Mouse (Mus musculus) embryonic facial prominence, embryonic 12.5 days (tissue): ENCODE measurements around the gene Myo18a. TPM values are rescaled to one million over a fixed set of nuclear protein-coding genes. Genes with fewer than 3 reads are reported as not detected.

Source experiments
- ATAC-seq: fragments of 200-750 bp; cut with Nextera tagmentation; 2 replicates; pipeline ENCODE4 v1.8.0; 2017; ENCODE audit not compliant: insufficient number of reproducible peaks, insufficient read depth, low FRiP score, low TSS enrichment
- H3K27ac ChIP-seq: fragments of 300-500 bp; sonication (generic); 2 replicates; pipeline ENCODE4 v1.5.1; 2016; ENCODE audit warnings: mild to moderate bottlenecking
- H3K27me3 ChIP-seq: fragments of 300-500 bp; sonication (generic); 2 replicates; pipeline ENCODE4 v1.6.1; 2016; ENCODE audit warnings: mild to moderate bottlenecking, moderate library complexity
- H3K36me3 ChIP-seq: fragments of 300-500 bp; sonication (generic); 2 replicates; pipeline ENCODE4 v1.6.1; 2016; ENCODE audit warnings: mild to moderate bottlenecking
- H3K4me1 ChIP-seq: fragments of 300-500 bp; sonication (generic); 2 replicates; pipeline ENCODE4 v1.6.1; 2016
- H3K4me2 ChIP-seq: fragments of 300-500 bp; sonication (generic); replicated peaks from 2 replicates; pipeline ENCODE4 v1.6.1; 2016; ENCODE audit warnings: mild to moderate bottlenecking, moderate library complexity
- H3K4me3 ChIP-seq: fragments of 300-500 bp; sonication (generic); 2 replicates; pipeline ENCODE4 v1.5.1; 2016; ENCODE audit warnings: mild to moderate bottlenecking
- H3K9ac ChIP-seq: fragments of 300-500 bp; sonication (generic); 2 replicates; pipeline ENCODE4 v1.6.1; 2016; ENCODE audit warnings: mild to moderate bottlenecking, moderate library complexity
- H3K9me3 ChIP-seq: fragments of 300-500 bp; sonication (generic); 2 replicates; pipeline ENCODE4 v1.6.1; 2016; ENCODE audit warnings: mild to moderate bottlenecking, moderate library complexity
- WGBS: fragments of 180-500 bp; shearing (Covaris S2); methylation state at CpG from one replicate; pipeline ENCODE4 v1.1.7; 2016; 5-methylcytosine and 5-hydroxymethylcytosine counted together
- polyA plus RNA-seq: library from polyadenylated mRNA; unstranded; fragments of >200 nt; fragmentation: Nextera tagmentation; extraction: Ambion mirVana; gene quantifications from 2 replicates; pipeline ENCODE4 v1.2.1, GENCODE M21; 2016

Myo18a gene
- polyA plus RNA-seq, 1 experiment from 2014 or later, result 33.2 TPM

DNA sequence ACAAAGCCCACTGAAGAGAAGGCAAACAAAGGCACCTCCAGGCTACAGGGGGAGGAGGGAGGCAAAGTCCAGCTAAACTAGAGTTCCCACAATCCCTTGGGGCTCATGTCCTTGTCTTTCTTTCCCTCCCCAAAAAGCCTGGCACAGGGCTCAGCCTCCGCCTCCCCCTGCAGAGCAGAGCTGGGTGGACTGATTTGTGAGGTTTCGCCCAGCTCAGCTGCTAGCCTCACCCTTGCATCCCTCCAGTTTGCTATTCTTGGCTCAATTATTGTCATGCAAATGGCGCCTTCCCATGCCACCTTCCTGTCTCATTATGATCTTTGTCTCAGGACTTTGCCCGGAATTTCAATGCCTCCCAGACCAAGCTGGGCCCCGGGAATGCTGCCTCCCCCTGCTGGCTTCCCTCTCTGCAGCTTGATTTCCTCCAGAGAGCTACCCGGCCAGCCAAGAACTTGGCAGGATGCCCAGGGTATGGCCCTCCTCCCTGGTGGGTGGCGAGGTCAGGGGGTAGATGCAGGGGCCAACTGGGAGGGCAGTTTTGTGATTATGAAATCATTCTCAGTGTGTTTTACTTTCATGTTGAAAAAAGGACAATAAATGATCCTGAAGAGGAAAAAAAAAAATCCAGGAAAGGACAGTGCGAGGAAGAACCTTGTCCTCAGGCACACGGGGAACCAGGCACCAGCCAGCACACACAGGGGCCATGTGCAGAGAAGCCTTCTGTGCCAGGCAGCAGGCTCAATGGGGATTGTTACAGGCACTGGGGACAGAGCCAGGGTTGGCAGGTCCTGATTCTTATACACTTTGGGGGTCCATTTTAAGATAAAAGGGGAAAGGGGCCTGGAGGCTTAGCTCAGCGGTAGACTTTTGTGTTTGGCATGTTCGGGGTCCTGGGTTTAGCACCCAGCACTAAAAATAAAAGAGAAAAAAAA is 131.0 kb downstream of the Myo18a start, which contains the start of gene Pipox:
Pipox (minus strand) TSS at position 310 of the 932 bp plus-strand sequence.
- no peaks in the 10 kb centered on the region for H3K9me3 ChIP-seq
- H3K4me2 ChIP-seq, result peak within 1 kb of the TSS; percentile 12
- peak within 1 kb of the TSS; percentile 58 for H3K27ac ChIP-seq
- H3K36me3 ChIP-seq, result no peaks in the 10 kb centered on the region
- WGBS, result 21% methylated on average over 11 of the region's 11 CpGs
- no peak within 1 kb of the TSS for H3K9ac ChIP-seq
- ATAC-seq, result peak; percentile 54; the same call in 1 of the 2 replicates
- H3K4me3 ChIP-seq, result no peak within 1 kb of the TSS
- H3K27me3 ChIP-seq, result peaks cover 37% of the 10 kb centered on the region
- peaks cover 34% of the 10 kb centered on the region for H3K4me1 ChIP-seq

GRCm38 (mm10) chr11:77894967-77895366 is 131.9 kb downstream of the Myo18a start:
- H3K4me1 ChIP-seq, result peaks cover 34% of the 10 kb centered on the region
- H3K4me3 ChIP-seq, result no peak overlapping the region
- WGBS, result 83% methylated on average over 2 of the region's 2 CpGs
- no peaks in the 10 kb centered on the region for H3K9me3 ChIP-seq
- no peak overlapping the region for H3K9ac ChIP-seq
- H3K27ac ChIP-seq, result no peak overlapping the region
- H3K27me3 ChIP-seq, result peaks cover 37% of the 10 kb centered on the region
- H3K4me2 ChIP-seq, result no peak overlapping the region
- ATAC-seq, result no peak
- no peaks in the 10 kb centered on the region for H3K36me3 ChIP-seq

- H3K9me3 ChIP-seq, result no peaks in the 10 kb centered on the region
These were observed 133.0 kb downstream of the Myo18a start for GRCm38 (mm10) chr11:77896011-77896410.

DNA sequence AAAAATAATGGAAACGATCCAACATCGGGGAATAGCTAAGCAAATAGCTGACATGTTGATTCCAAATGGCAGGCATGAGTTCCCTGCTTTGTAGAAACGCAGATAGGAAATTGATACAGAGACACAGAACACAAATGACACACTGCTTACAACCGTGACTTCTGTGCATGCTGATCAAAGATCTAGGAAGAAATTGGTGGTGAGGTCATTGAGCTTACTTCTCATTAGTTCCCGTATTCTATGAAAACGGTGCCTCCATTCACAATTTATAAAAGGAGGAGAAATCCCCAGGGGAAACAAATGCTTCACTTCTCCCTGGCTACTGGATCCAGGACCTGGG is 133.4 kb downstream of the Myo18a start:
- WGBS, result 30% methylated on average over 6 of the region's 6 CpGs
- no peaks in the 10 kb centered on the region for H3K9me3 ChIP-seq
- H3K9ac ChIP-seq, result no peak overlapping the region
- H3K4me2 ChIP-seq, result peak overlapping the region; percentile 39
- no peak for ATAC-seq
- peaks cover 35% of the 10 kb centered on the region for H3K4me1 ChIP-seq
- no peak overlapping the region for H3K27ac ChIP-seq
- H3K4me3 ChIP-seq, result no peak overlapping the region
- peaks cover 37% of the 10 kb centered on the region for H3K27me3 ChIP-seq
- no peaks in the 10 kb centered on the region for H3K36me3 ChIP-seq

More at GRCm38 (mm10) chr11:77896011-77896410, 133.0 kb downstream of the Myo18a start:
- no peak for ATAC-seq
- Histone ChIP-seq H3K4me1 (peaks cover 34% of the 10 kb centered on the region), H3K27me3 (peaks cover 37% of the 10 kb centered on the region), H3K36me3 (no peaks in the 10 kb centered on the region), H3K4me2 (0 out of 2 replicates have a peak overlapping the region, but pooled peaks have one; percentile 39), H3K27ac (no peak overlapping the region), H3K4me3 (no peak overlapping the region), H3K9ac (no peak overlapping the region)
- WGBS, result 78% methylated on average over 9 of the region's 9 CpGs

- no peaks in the 10 kb centered on the region for H3K9me3 ChIP-seq
- H3K27ac ChIP-seq, result peak overlapping the region; percentile 1; the same call in 1 of the 2 replicates
- H3K9ac ChIP-seq, result no peak overlapping the region
- no peaks in the 10 kb centered on the region for H3K36me3 ChIP-seq
- 13% methylated on average over 23 of the region's 23 CpGs for WGBS
- peaks cover 39% of the 10 kb centered on the region for H3K4me1 ChIP-seq
- no peak overlapping the region for H3K4me3 ChIP-seq
- peaks cover 37% of the 10 kb centered on the region for H3K27me3 ChIP-seq
- H3K4me2 ChIP-seq, result peak overlapping the region; percentile 39
- ATAC-seq, result no peak
These were observed 134.1 kb downstream of the Myo18a start for GRCm38 (mm10) chr11:77896820-77897805.

GRCm38 (mm10) chr11:77900187-77900586 is 137.1 kb downstream of the Myo18a start:
- H3K27me3 ChIP-seq, result peaks cover 40% of the 10 kb centered on the region
- peaks cover 28% of the 10 kb centered on the region for H3K4me1 ChIP-seq
- no peak overlapping the region for H3K9ac ChIP-seq
- H3K4me2 ChIP-seq, result no peak overlapping the region
- no peaks in the 10 kb centered on the region for H3K9me3 ChIP-seq
- 85% methylated on average over 3 of the region's 3 CpGs for WGBS
- H3K27ac ChIP-seq, result no peak overlapping the region
- no peak overlapping the region for H3K4me3 ChIP-seq
- no peak for ATAC-seq
- H3K36me3 ChIP-seq, result no peaks in the 10 kb centered on the region

DNA sequence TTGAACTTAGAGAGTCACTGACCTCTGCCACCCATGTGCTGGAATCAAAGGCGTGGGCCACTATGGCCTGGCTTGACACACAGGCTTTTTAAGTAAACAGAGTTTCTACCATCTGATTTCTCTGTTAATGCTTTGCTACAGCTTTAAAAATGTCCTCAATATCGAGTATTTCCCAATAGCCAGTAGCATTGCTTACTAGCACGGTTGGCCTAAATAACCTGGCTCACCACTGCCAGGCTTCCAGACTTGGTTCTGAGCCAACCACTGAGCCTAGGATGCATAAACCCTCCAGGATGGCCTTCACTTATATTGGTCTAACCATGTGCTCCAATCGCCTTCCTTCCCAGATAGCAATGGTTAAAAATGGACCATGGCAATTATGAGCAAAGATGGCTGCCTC is 137.7 kb downstream of the Myo18a start:
- peaks cover 34% of the 10 kb centered on the region for H3K27me3 ChIP-seq
- no peaks in the 10 kb centered on the region for H3K36me3 ChIP-seq
- 88% methylated on average over 4 of the region's 4 CpGs for WGBS
- no peak overlapping the region for H3K9ac ChIP-seq
- H3K4me2 ChIP-seq, result no peak overlapping the region
- no peak overlapping the region for H3K27ac ChIP-seq
- peaks cover 28% of the 10 kb centered on the region for H3K4me1 ChIP-seq
- no peak for ATAC-seq
- no peak overlapping the region for H3K4me3 ChIP-seq
- H3K9me3 ChIP-seq, result no peaks in the 10 kb centered on the region

DNA sequence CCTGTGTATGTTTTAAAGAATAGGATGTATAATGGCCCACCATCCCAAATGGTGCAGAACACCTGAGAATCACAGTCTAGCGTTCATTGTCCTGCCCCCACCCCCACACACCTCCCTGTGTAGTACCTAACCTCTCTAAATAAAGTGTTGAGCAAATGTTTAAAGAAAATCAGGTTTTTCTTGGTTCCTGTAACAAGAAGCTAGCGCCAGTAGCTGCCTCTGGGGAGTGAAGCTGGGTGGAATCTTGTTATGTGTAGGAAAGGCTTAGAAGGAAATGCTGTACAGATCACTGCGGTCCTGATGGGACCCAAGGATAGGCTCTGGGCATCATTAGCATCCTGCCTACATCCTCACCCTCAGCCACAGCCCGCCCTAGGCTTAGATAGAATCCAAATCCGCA is 138.3 kb downstream of the Myo18a start:
- 48% methylated on average over 5 of the region's 5 CpGs for WGBS
- no peak overlapping the region for H3K27ac ChIP-seq
- peaks cover 25% of the 10 kb centered on the region for H3K4me1 ChIP-seq
- H3K4me2 ChIP-seq, result no peak overlapping the region
- H3K36me3 ChIP-seq, result no peaks in the 10 kb centered on the region
- no peak for ATAC-seq
- no peak overlapping the region for H3K4me3 ChIP-seq
- no peak overlapping the region for H3K9ac ChIP-seq
- peaks cover 28% of the 10 kb centered on the region for H3K27me3 ChIP-seq
- H3K9me3 ChIP-seq, result no peaks in the 10 kb centered on the region

GRCm38 (mm10) chr11:77901775-77902355 is 138.8 kb downstream of the Myo18a start:
- ATAC-seq, result no peak
- Histone ChIP-seq H3K27ac (no peak overlapping the region), H3K9me3 (no peaks in the 10 kb centered on the region), H3K9ac (no peak overlapping the region), H3K36me3 (no peaks in the 10 kb centered on the region), H3K4me2 (no peak overlapping the region), H3K4me1 (peaks cover 23% of the 10 kb centered on the region), H3K27me3 (peaks cover 25% of the 10 kb centered on the region), H3K4me3 (no peak overlapping the region)
- 41% methylated on average over 8 of the region's 8 CpGs for WGBS

DNA sequence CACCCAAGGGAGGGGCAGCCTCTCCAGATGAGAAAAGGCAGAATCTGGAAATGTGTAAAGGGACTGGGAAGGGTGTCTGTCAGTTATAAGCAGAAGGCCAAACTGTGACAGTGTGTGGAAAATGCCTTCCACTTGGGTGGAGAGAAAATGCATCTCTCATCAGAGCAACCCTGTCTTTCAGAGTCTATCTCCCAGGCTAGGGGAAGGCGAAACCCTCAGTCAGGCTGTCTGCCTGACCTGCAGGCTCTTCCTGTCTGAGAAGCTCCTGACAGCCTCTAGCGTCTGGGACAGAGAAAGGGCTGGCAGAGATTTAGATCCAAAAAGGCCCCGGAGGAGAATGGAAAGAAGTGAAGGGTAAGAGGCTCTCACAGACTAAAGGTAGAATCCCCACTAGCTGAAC is 140.7 kb downstream of the Myo18a start:
- H3K9ac ChIP-seq, result no peak overlapping the region
- WGBS, result 29% methylated on average over 3 of the region's 3 CpGs
- H3K4me3 ChIP-seq, result no peak overlapping the region
- no peaks in the 10 kb centered on the region for H3K36me3 ChIP-seq
- no peaks in the 10 kb centered on the region for H3K9me3 ChIP-seq
- peaks cover 6% of the 10 kb centered on the region for H3K27me3 ChIP-seq
- 0 out of 2 replicates have a peak overlapping the region, but pooled peaks have one; percentile 1 for H3K27ac ChIP-seq
- peaks cover 20% of the 10 kb centered on the region for H3K4me1 ChIP-seq
- no peak overlapping the region for H3K4me2 ChIP-seq
- no peak for ATAC-seq

DNA sequence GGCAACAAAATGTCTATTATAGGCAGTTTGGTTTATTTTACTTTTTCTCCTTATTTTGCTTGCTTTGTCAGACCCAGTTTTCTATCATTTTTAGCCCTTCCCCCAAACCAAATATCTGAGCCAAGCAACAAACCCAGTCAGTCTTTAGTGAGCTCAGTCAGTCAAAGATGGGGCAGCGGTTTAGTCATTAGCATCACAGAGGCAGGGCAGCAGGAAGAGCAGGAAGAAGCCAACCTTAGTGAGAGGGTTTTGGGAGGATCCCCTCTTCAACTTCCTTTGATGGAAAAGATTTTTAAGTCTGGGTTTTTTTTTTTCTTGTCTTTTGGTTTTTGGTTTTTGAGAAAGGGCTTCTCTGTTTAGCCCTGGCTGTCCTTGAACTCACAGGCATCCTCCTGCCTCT is 141.7 kb downstream of the Myo18a start:
- ATAC-seq, result no peak
- peaks cover 7% of the 10 kb centered on the region; the same call in 1 of the 2 replicates for H3K27me3 ChIP-seq
- H3K9ac ChIP-seq, result no peak overlapping the region
- no peaks in the 10 kb centered on the region for H3K36me3 ChIP-seq
- H3K4me3 ChIP-seq, result no peak overlapping the region
- H3K9me3 ChIP-seq, result no peaks in the 10 kb centered on the region
- no peak overlapping the region for H3K4me2 ChIP-seq
- 36% methylated on average over 1 of the region's 1 CpGs for WGBS
- H3K4me1 ChIP-seq, result peaks cover 20% of the 10 kb centered on the region
- H3K27ac ChIP-seq, result no peak overlapping the region
